Mouse (Mus musculus) CH12F3 (cell line): Measurements from ENCODE around the gene Plk3.

Source experiments
- in situ Hi-C: fragments of 300-500 bp; cut with MboI; formaldehyde crosslinking; loops from 2 replicates; pipeline ENCODE4 v1.14.3; 2020; ENCODE audit warnings: low sequenced_read_pairs

Gene Plk3

GRCm38 (mm10) chr4:117120445-117121414 is 13.0 kb downstream of the Plk3 start:
- in situ Hi-C loops: no loop called here

- in situ Hi-C loops: no loop called here
Measured at GRCm38 (mm10) chr4:117120052-117120444, 13.7 kb downstream of the Plk3 start.

GRCm38 (mm10) chr4:117119636-117120035 is 14.1 kb downstream of the Plk3 start:
- in situ Hi-C loops: no loop called here

GRCm38 (mm10) chr4:117117931-117118330 is 15.8 kb downstream of the Plk3 start:
- in situ Hi-C loops: no loop called here

GRCm38 (mm10) chr4:117115592-117115991 is 18.2 kb downstream of the Plk3 start:
- in situ Hi-C loops: no loop called here

GRCm38 (mm10) chr4:117113237-117113636 is 20.5 kb downstream of the Plk3 start:
- in situ Hi-C loops: no loop called here

- in situ Hi-C loops: no loop called here
Measured at GRCm38 (mm10) chr4:117110985-117111384, 22.8 kb downstream of the Plk3 start.

- in situ Hi-C loops: no loop called here
Measured at GRCm38 (mm10) chr4:117110249-117110648, 23.5 kb downstream of the Plk3 start.

GRCm38 (mm10) chr4:117109330-117109729 is 24.4 kb downstream of the Plk3 start:
- in situ Hi-C loops: no loop called here

GRCm38 (mm10) chr4:117108524-117108849 is 25.3 kb downstream of the Plk3 start:
- in situ Hi-C loops: no loop called here

- in situ Hi-C loops: no loop called here
Measured at GRCm38 (mm10) chr4:117107813-117108523, 25.8 kb downstream of the Plk3 start.

GRCm38 (mm10) chr4:117105127-117105526 is 28.6 kb downstream of the Plk3 start:
- in situ Hi-C loops: no loop called here

GRCm38 (mm10) chr4:117104672-117105071 is 29.1 kb downstream of the Plk3 start:
- in situ Hi-C loops: no loop called here

- in situ Hi-C loops: no loop called here
Measured at GRCm38 (mm10) chr4:117101218-117101617, 32.5 kb downstream of the Plk3 start.

GRCm38 (mm10) chr4:117100036-117100435 is 33.7 kb downstream of the Plk3 start:
- in situ Hi-C loops: no loop called here

- in situ Hi-C loops: loop anchor here (5.0 kb wide), 1 partner anchor 46 kb away; no protein-coding TSS in a partner anchor
Measured at GRCm38 (mm10) chr4:117098764-117099036, 35.1 kb downstream of the Plk3 start.

- in situ Hi-C loops: loop anchor here (5.0 kb wide), 1 partner anchor 46 kb away; no protein-coding TSS in a partner anchor
Measured at GRCm38 (mm10) chr4:117097969-117098763, 35.6 kb downstream of the Plk3 start.

- in situ Hi-C loops: loop anchor here (5.0 kb wide), 1 partner anchor 44 kb away; no protein-coding TSS in a partner anchor
Measured at GRCm38 (mm10) chr4:117096666-117097065, 37.1 kb downstream of the Plk3 start.

- in situ Hi-C loops: loop anchor here (5.0 kb wide), 1 partner anchor 44 kb away; no protein-coding TSS in a partner anchor
Measured at GRCm38 (mm10) chr4:117095551-117096452, 38.0 kb downstream of the Plk3 start, which contains the start of gene Ptch2. Gene Ptch2, plus strand, starts transcription at chr4:117096075.
